Mouse (Mus musculus) cerebellum, adult 2 months (tissue): ENCODE measurements at regions not wholly inside any gene's neighbourhood (a gene's known extent, or its start where the extent isn't known, plus 50 kb on each side); places are given as distances from the start of the nearest gene placed in this dataset.

Experiments used
- CTCF ChIP-seq: fragments of 200-500 bp; IDR thresholded peaks from 2 replicates; pipeline ENCODE4 v1.5.1; 2011; ENCODE audit warnings: low read depth, mild to moderate bottlenecking, control low read depth, low read length, moderate library complexity, borderline replicate concordance; ENCODE audit not compliant: insufficient read depth
- POLR2A ChIP-seq: fragments of 200-500 bp; IDR thresholded peaks from 2 replicates; pipeline ENCODE4 v1.6.1; 2011; ENCODE audit warnings: low read length, control low read depth, borderline replicate concordance; ENCODE audit not compliant: insufficient read depth

- TF ChIP-seq POLR2A (no peak), CTCF (no peak)
These were observed 76.5 kb downstream of the Gm26897 start for GRCm38 (mm10) chr5:111810079-111810808.
